Mouse (Mus musculus) spleen, adult 2 months (tissue): Measurements from ENCODE around the gene Xab2.

ENCODE experiments used
- CTCF ChIP-seq: fragments of 200-500 bp; IDR thresholded peaks from 2 replicates; pipeline ENCODE4 v1.5.1; 2011; ENCODE audit warnings: mild to moderate bottlenecking, inconsistent platforms; ENCODE audit not compliant: insufficient read depth, insufficient read length, insufficient replicate concordance; ENCODE audit errors: extremely low read depth
- POLR2A ChIP-seq: fragments of 200-500 bp; IDR thresholded peaks from 2 replicates; pipeline ENCODE4 v1.6.1; 2011; ENCODE audit warnings: low read depth, low read length, inconsistent platforms

DNA sequence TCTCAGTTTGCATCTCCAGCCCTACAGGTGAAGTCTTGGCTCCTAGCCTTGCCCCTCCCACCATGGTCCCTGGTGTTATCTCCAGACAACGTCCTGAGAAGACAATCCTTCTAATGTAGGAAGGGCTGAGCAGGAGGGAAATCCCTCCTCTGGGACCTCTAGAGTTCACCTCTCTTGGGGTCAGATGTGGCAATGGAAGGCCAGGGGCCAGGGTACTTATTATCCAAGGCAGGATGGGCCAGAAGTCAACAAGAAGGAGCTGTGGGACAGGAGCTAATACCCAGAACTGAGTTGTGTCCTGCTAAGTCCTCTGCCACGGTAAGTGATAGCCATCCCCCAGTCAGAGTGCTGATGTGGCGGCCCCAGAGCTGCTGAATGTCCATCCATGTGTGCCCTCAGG, 34.4 kb upstream of the Xab2 start, which contains the start of gene Retn:
- TF ChIP-seq CTCF (no peak), POLR2A (no peak)
